Mouse (Mus musculus): ENCODE data around the gene Ptprf.

Ptprf gene

GRCm38 (mm10) chr4:118291231-118291630 is at the start of gene Ptprf:
Gene Ptprf (minus strand): TSS chr4:118291405.
- DNase-seq (ENCODE audit: extremely low read depth, insufficient read length, low spot score): no peak

- no peak for DNase-seq (ENCODE audit: extremely low read depth, insufficient read length, low spot score)
Observed at GRCm38 (mm10) chr4:118336658-118337057, 45.5 kb upstream of the Ptprf start.

GRCm38 (mm10) chr4:118335991-118336390 is 44.8 kb upstream of the Ptprf start:
- DNase-seq (ENCODE audit: extremely low read depth, insufficient read length, low spot score): no peak

- DNase-seq (ENCODE audit: extremely low read depth, insufficient read length, low spot score): peak; percentile 52
Observed at GRCm38 (mm10) chr4:118331777-118332176, 40.6 kb upstream of the Ptprf start.

GRCm38 (mm10) chr4:118326476-118326875 is 35.3 kb upstream of the Ptprf start:
- peak; percentile 55 for DNase-seq (ENCODE audit: extremely low read depth, insufficient read length, low spot score)

- DNase-seq (ENCODE audit: extremely low read depth, insufficient read length, low spot score): no peak
Observed at GRCm38 (mm10) chr4:118320636-118321035, 29.4 kb upstream of the Ptprf start.

GRCm38 (mm10) chr4:118319706-118320344 is 28.6 kb upstream of the Ptprf start:
- no peak for DNase-seq (ENCODE audit: extremely low read depth, insufficient read length, low spot score)

GRCm38 (mm10) chr4:118316662-118317061 is 25.5 kb upstream of the Ptprf start:
- no peak for DNase-seq (ENCODE audit: extremely low read depth, insufficient read length, low spot score)

- DNase-seq (ENCODE audit: extremely low read depth, insufficient read length, low spot score): no peak
Observed at GRCm38 (mm10) chr4:118315286-118315685, 24.1 kb upstream of the Ptprf start.

GRCm38 (mm10) chr4:118310461-118310860 is 19.3 kb upstream of the Ptprf start:
- no peak for DNase-seq (ENCODE audit: extremely low read depth, insufficient read length, low spot score)

- DNase-seq (ENCODE audit: extremely low read depth, insufficient read length, low spot score): no peak
Observed at GRCm38 (mm10) chr4:118307533-118308263, 16.5 kb upstream of the Ptprf start.

GRCm38 (mm10) chr4:118306113-118306696 is 15.0 kb upstream of the Ptprf start:
- peak; percentile 35 for DNase-seq (ENCODE audit: extremely low read depth, insufficient read length, low spot score)

GRCm38 (mm10) chr4:118304984-118305383 is 13.8 kb upstream of the Ptprf start:
- no peak for DNase-seq (ENCODE audit: extremely low read depth, insufficient read length, low spot score)

- no peak for DNase-seq (ENCODE audit: extremely low read depth, insufficient read length, low spot score)
Observed at GRCm38 (mm10) chr4:118297844-118298243, 6.6 kb upstream of the Ptprf start.

GRCm38 (mm10) chr4:118295651-118296561 is 4.7 kb upstream of the Ptprf start:
- peak; percentile 30 for DNase-seq (ENCODE audit: extremely low read depth, insufficient read length, low spot score)

GRCm38 (mm10) chr4:118294811-118295210 is 3.6 kb upstream of the Ptprf start:
- no peak for DNase-seq (ENCODE audit: extremely low read depth, insufficient read length, low spot score)

GRCm38 (mm10) chr4:118292741-118293306 is 1.6 kb upstream of the Ptprf start:
- DNase-seq (ENCODE audit: extremely low read depth, insufficient read length, low spot score): no peak

GRCm38 (mm10) chr4:118290416-118291030 is 682 bp downstream of the Ptprf start:
- DNase-seq (ENCODE audit: extremely low read depth, insufficient read length, low spot score): no peak

- DNase-seq (ENCODE audit: extremely low read depth, insufficient read length, low spot score): no peak
Observed at GRCm38 (mm10) chr4:118289960-118290415, 1.2 kb downstream of the Ptprf start.

- no peak for DNase-seq (ENCODE audit: extremely low read depth, insufficient read length, low spot score)
Observed at GRCm38 (mm10) chr4:118289266-118289665, 1.9 kb downstream of the Ptprf start.

Measured in 3134 (cell line).